Mouse (Mus musculus) forebrain, postnatal 0 days (tissue): ENCODE data around the gene Limk1. TPM values are rescaled to one million over a fixed set of nuclear protein-coding genes. Genes with fewer than 3 reads are reported as not detected.
A peak's percentile ranks its signal among the peaks of the same experiment; 100 is the strongest.

ENCODE experiments used
- ATAC-seq: fragments of 200-750 bp; cut with Nextera tagmentation; 2 replicates; pipeline ENCODE4 v1.8.0; 2017; ENCODE audit warnings: mild to moderate bottlenecking, moderate library complexity
- DNase-seq: peaks from one replicate; pipeline ENCODE4 v3.0.0-alpha.2; 2015
- H3K27ac ChIP-seq: fragments of 300-500 bp; sonication (generic); 2 replicates; pipeline ENCODE4 v1.5.1; 2014; ENCODE audit warnings: low read depth, mild to moderate bottlenecking, antibody characterized with exemption, low read length, moderate library complexity, mixed read lengths
- H3K27me3 ChIP-seq: fragments of 300-500 bp; sonication (generic); 2 replicates; pipeline ENCODE4 v1.6.1; 2014; ENCODE audit warnings: mild to moderate bottlenecking, low read length, mixed read lengths; ENCODE audit not compliant: insufficient read depth
- H3K36me3 ChIP-seq: fragments of 300-500 bp; sonication (generic); 2 replicates; pipeline ENCODE4 v1.6.1; 2014; ENCODE audit warnings: mild to moderate bottlenecking, moderate library complexity; ENCODE audit not compliant: insufficient read depth
- H3K4me1 ChIP-seq: fragments of 300-500 bp; sonication (generic); 2 replicates; pipeline ENCODE4 v1.6.1; 2014; ENCODE audit warnings: antibody characterized with exemption; ENCODE audit not compliant: insufficient read depth
- H3K4me2 ChIP-seq: fragments of 300-500 bp; sonication (generic); 2 replicates; pipeline ENCODE4 v1.6.1; 2014; ENCODE audit warnings: low read depth, mild to moderate bottlenecking, moderate library complexity
- H3K4me3 ChIP-seq: fragments of 300-500 bp; sonication (generic); 2 replicates; pipeline ENCODE4 v1.5.1; 2014; ENCODE audit warnings: low read depth, low read length, mixed read lengths
- H3K9ac ChIP-seq: fragments of 300-500 bp; sonication (generic); 2 replicates; pipeline ENCODE4 v1.6.1; 2014; ENCODE audit warnings: mild to moderate bottlenecking
- H3K9me3 ChIP-seq: fragments of 300-500 bp; sonication (generic); 2 replicates; pipeline ENCODE4 v1.6.1; 2016; ENCODE audit warnings: low read length
- CTCF ChIP-seq: sonication (generic); IDR thresholded peaks from 2 replicates; pipeline ENCODE4 v1.5.1; 2016; ENCODE audit warnings: antibody characterized with exemption, control low read depth, low read depth
- WGBS: fragments of 180-500 bp; shearing (Covaris S2); extraction: QIAGEN DNeasy Blood & Tissue Kit; methylation state at CpG from one replicate; pipeline ENCODE4 v1.1.7; 2014; 5-methylcytosine and 5-hydroxymethylcytosine counted together
- polyA plus RNA-seq: library from polyadenylated mRNA; unstranded; fragments of >200 nt; fragmentation: Nextera tagmentation; extraction: Ambion mirVana; gene quantifications from 2 replicates; pipeline ENCODE4 v1.2.1, GENCODE M21; 2015
- total RNA-seq: library from RNA; depleted of rRNA; stranded (reverse); fragments of >200 nt; gene quantifications from 2 replicates; pipeline ENCODE4 v1.2.3, GENCODE M21; 2014; rRNA removed

The Limk1 gene
- total RNA-seq (41.3 and 44.5 TPM in 2 replicates), polyA plus RNA-seq (9.3 and 11.4 TPM in 2 replicates)

- H3K4me2 ChIP-seq = peak within 1 kb of the TSS; percentile 90
- peak within 1 kb of the TSS; percentile 90 for H3K4me3 ChIP-seq
- peaks cover 23% of the 10 kb centered on the region; the same call in 1 of the 2 replicates for H3K36me3 ChIP-seq
- no peaks in the 10 kb centered on the region for H3K4me1 ChIP-seq
- WGBS = 2% methylated on average over 54 of the region's 69 CpGs
- peak within 1 kb of the TSS; percentile 86 for H3K27ac ChIP-seq
- no peaks in the 10 kb centered on the region for H3K9me3 ChIP-seq
- DNase-seq (no peak), ATAC-seq (peak; percentile 5; the same call in 1 of the 2 replicates)
- peak within 1 kb of the TSS; percentile 91 for H3K9ac ChIP-seq
- TF ChIP-seq CTCF = no peak
- H3K27me3 ChIP-seq = no peaks in the 10 kb centered on the region
These were observed at the start of gene Limk1 for GRCm38 (mm10) chr5:134688086-134688717. Gene Limk1 (minus strand): TSS chr5:134688598.

GRCm38 (mm10) chr5:134734920-134735319 lies 46.5 kb upstream of the Limk1 start:
- H3K4me2 ChIP-seq = no peak overlapping the region
- no peaks in the 10 kb centered on the region for H3K9me3 ChIP-seq
- no peak overlapping the region for H3K9ac ChIP-seq
- no peaks in the 10 kb centered on the region for H3K36me3 ChIP-seq
- H3K27ac ChIP-seq = no peak overlapping the region
- 95% methylated on average over 2 of the region's 2 CpGs for WGBS
- ATAC-seq = no peak
- no peaks in the 10 kb centered on the region for H3K27me3 ChIP-seq
- no peak overlapping the region for H3K4me3 ChIP-seq
- H3K4me1 ChIP-seq = no peaks in the 10 kb centered on the region
- no peak for TF ChIP-seq CTCF
- DNase-seq = no peak

GRCm38 (mm10) chr5:134734072-134734471 lies 45.7 kb upstream of the Limk1 start:
- DNase-seq (no peak), ATAC-seq (no peak)
- no peak for TF ChIP-seq CTCF
- no peak overlapping the region for H3K4me2 ChIP-seq
- 59% methylated on average over 5 of the region's 5 CpGs for WGBS
- H3K27me3 ChIP-seq = no peaks in the 10 kb centered on the region
- no peaks in the 10 kb centered on the region for H3K4me1 ChIP-seq
- H3K9me3 ChIP-seq = no peaks in the 10 kb centered on the region
- H3K36me3 ChIP-seq = no peaks in the 10 kb centered on the region
- H3K4me3 ChIP-seq = no peak overlapping the region
- no peak overlapping the region for H3K27ac ChIP-seq
- H3K9ac ChIP-seq = no peak overlapping the region

GRCm38 (mm10) chr5:134733241-134733640 lies 44.8 kb upstream of the Limk1 start:
- no peak overlapping the region for H3K4me3 ChIP-seq
- no peak for TF ChIP-seq CTCF
- no peak overlapping the region for H3K9ac ChIP-seq
- 76% methylated on average over 4 of the region's 4 CpGs for WGBS
- H3K9me3 ChIP-seq = no peaks in the 10 kb centered on the region
- DNase-seq (no peak), ATAC-seq (no peak)
- H3K36me3 ChIP-seq = no peaks in the 10 kb centered on the region
- no peaks in the 10 kb centered on the region for H3K4me1 ChIP-seq
- no peak overlapping the region for H3K27ac ChIP-seq
- no peak overlapping the region for H3K4me2 ChIP-seq
- no peaks in the 10 kb centered on the region for H3K27me3 ChIP-seq

- 91% methylated on average over 12 of the region's 12 CpGs for WGBS
- DNase-seq (no peak), ATAC-seq (no peak)
- H3K36me3 ChIP-seq = no peaks in the 10 kb centered on the region
- no peak overlapping the region for H3K4me2 ChIP-seq
- H3K4me3 ChIP-seq = no peak overlapping the region
- H3K27ac ChIP-seq = no peak overlapping the region
- no peaks in the 10 kb centered on the region for H3K27me3 ChIP-seq
- no peaks in the 10 kb centered on the region for H3K9me3 ChIP-seq
- no peaks in the 10 kb centered on the region for H3K4me1 ChIP-seq
- H3K9ac ChIP-seq = no peak overlapping the region
- no peak for TF ChIP-seq CTCF
These were observed 40.7 kb upstream of the Limk1 start for GRCm38 (mm10) chr5:134729124-134729523.

- Histone ChIP-seq H3K9ac (no peak overlapping the region), H3K4me2 (no peak overlapping the region), H3K27me3 (no peaks in the 10 kb centered on the region), H3K4me3 (no peak overlapping the region), H3K27ac (no peak overlapping the region), H3K4me1 (no peaks in the 10 kb centered on the region), H3K36me3 (no peaks in the 10 kb centered on the region), H3K9me3 (no peaks in the 10 kb centered on the region)
- DNase-seq (no peak), ATAC-seq (no peak)
- WGBS = 79% methylated on average over 3 of the region's 3 CpGs
- TF ChIP-seq CTCF = no peak
These were observed 40.1 kb upstream of the Limk1 start for GRCm38 (mm10) chr5:134728535-134728934.

GRCm38 (mm10) chr5:134727001-134727639 lies 38.7 kb upstream of the Limk1 start:
- no peak for ATAC-seq
- TF ChIP-seq CTCF = no peak

More at GRCm38 (mm10) chr5:134727001-134727639, 38.7 kb upstream of the Limk1 start:
- no peak for DNase-seq
- no peak overlapping the region for H3K9ac ChIP-seq
- H3K4me2 ChIP-seq = no peak overlapping the region
- 83% methylated on average over 8 of the region's 8 CpGs for WGBS
- H3K36me3 ChIP-seq = no peaks in the 10 kb centered on the region
- no peaks in the 10 kb centered on the region for H3K4me1 ChIP-seq
- H3K27ac ChIP-seq = no peak overlapping the region
- no peak overlapping the region for H3K4me3 ChIP-seq
- H3K27me3 ChIP-seq = no peaks in the 10 kb centered on the region
- no peaks in the 10 kb centered on the region for H3K9me3 ChIP-seq
